In genomic region chr5:102032191-102032590, GRCm38 (mm10) we compare ENCODE assay signal across 26 mouse cellular contexts. TPM values are rescaled to one million over a fixed set of nuclear protein-coding genes. Genes with fewer than 3 reads are reported as not detected.
DNase-seq lines count a peak whose midpoint lies in the region; ATAC-seq lines count a peak whose summit lies in the region.
"Had no signal": no experiment of that assay in that cellular context is flagged by ENCODE, and none has a peak within 500 bp of the region (broad histone marks: within the 10 kb centered on the region; RNA-seq: fewer than 3 reads in every experiment).

No protein-coding gene starts in this region.

- no peak for ATAC-seq in hindbrain, embryonic 15.5 days (ENCODE audit: low FRiP score, low read depth)
- ATAC-seq in midbrain, embryonic 16.5 days, result no peak
- ATAC-seq: CD4-positive, CD25-positive, alpha-beta regulatory T cell, adult 4 months; forebrain, embryonic 13.5 days; intestine, postnatal 0 days had no signal

- peak; percentile 33 to 37 for DNase-seq in cerebellum, postnatal 14 days
- DNase-seq in cerebellum, adult 9-10 months, result no peak
- no peak for DNase-seq in hindbrain, embryonic 10.5 days (ENCODE audit: low spot score)
- DNase-seq in midbrain, embryonic 10.5 days (ENCODE audit: low spot score), result no peak
- DNase-seq in ovary, postnatal 14 days (ENCODE audit: low spot score), result no peak
- DNase-seq: adrenal gland, postnatal 14 days; cerebellum, adult 8-10 months; heart, postnatal 10 days; kidney, adult 9 months; kidney, postnatal 10 days; retina, postnatal 1 day; thymus, postnatal 4 days had no signal

- 0 out of 2 replicates have a peak overlapping the region, but pooled peaks have one; percentile 5 for H3K27ac ChIP-seq in hindbrain, embryonic 15.5 days (replicated peaks)
- no peak overlapping the region for H3K27ac ChIP-seq in hindbrain, embryonic 10.5 days
- peak overlapping the region; percentile 35; the same call in 1 of the 2 replicates for H3K27ac ChIP-seq in midbrain, embryonic 16.5 days (ENCODE audit: low read length)
- H3K27ac ChIP-seq in midbrain, embryonic 10.5 days (replicated peaks), result no peak overlapping the region
- H3K27ac ChIP-seq: embryonic facial prominence, embryonic 10.5 days; forebrain, embryonic 13.5 days; heart, embryonic 13.5 days; hindbrain, embryonic 12.5 days; limb, embryonic 13.5 days; lung, embryonic 15.5 days; midbrain, embryonic 12.5 days; neural tube, embryonic 12.5 days had no signal

- H3K9ac ChIP-seq in hindbrain, embryonic 15.5 days, result no peak overlapping the region
- no peak overlapping the region for H3K9ac ChIP-seq in midbrain, embryonic 16.5 days (ENCODE audit: low read depth, low read length)
- H3K9ac ChIP-seq: embryonic facial prominence, embryonic 15.5 days; forebrain, embryonic 13.5 days; heart, embryonic 13.5 days; hindbrain, embryonic 12.5 days; limb, embryonic 13.5 days; lung, embryonic 15.5 days; midbrain, embryonic 12.5 days; neural tube, embryonic 12.5 days had no signal

- no peaks in the 10 kb centered on the region for H3K27me3 ChIP-seq in hindbrain, embryonic 15.5 days
- no peaks in the 10 kb centered on the region for H3K27me3 ChIP-seq in hindbrain, embryonic 10.5 days (ENCODE audit: insufficient read depth, poor library complexity, severe bottlenecking)
- H3K27me3 ChIP-seq in midbrain, embryonic 16.5 days (ENCODE audit: control insufficient read depth, insufficient read depth, low read depth, low read length), result no peaks in the 10 kb centered on the region
- no peaks in the 10 kb centered on the region for H3K27me3 ChIP-seq in midbrain, embryonic 10.5 days (ENCODE audit: low read depth, poor library complexity, severe bottlenecking)
- H3K27me3 ChIP-seq: embryonic facial prominence, embryonic 15.5 days; forebrain, embryonic 13.5 days; heart, embryonic 13.5 days; hindbrain, embryonic 12.5 days; limb, embryonic 13.5 days; lung, embryonic 15.5 days; midbrain, embryonic 12.5 days; neural tube, embryonic 12.5 days had no signal

- WGBS in hindbrain, embryonic 15.5 days, result 65% methylated on average over 3 of the region's 3 CpGs
- WGBS in hindbrain, embryonic 10.5 days, result 71% methylated on average over 3 of the region's 3 CpGs
- 78% methylated on average over 3 of the region's 3 CpGs for WGBS in midbrain, embryonic 16.5 days
- WGBS in midbrain, embryonic 10.5 days, result 74% methylated on average over 3 of the region's 3 CpGs

- no peaks in the 10 kb centered on the region for H3K4me1 ChIP-seq in hindbrain, embryonic 15.5 days (replicated peaks)
- no peaks in the 10 kb centered on the region for H3K4me1 ChIP-seq in hindbrain, embryonic 10.5 days (replicated peaks)
- H3K4me1 ChIP-seq in midbrain, embryonic 16.5 days (ENCODE audit: control insufficient read depth, insufficient read depth, low read length), result no peaks in the 10 kb centered on the region
- no peaks in the 10 kb centered on the region for H3K4me1 ChIP-seq in midbrain, embryonic 10.5 days
- H3K4me1 ChIP-seq: embryonic facial prominence, embryonic 10.5 days; forebrain, embryonic 13.5 days; heart, embryonic 13.5 days; hindbrain, embryonic 12.5 days; limb, embryonic 13.5 days; lung, embryonic 15.5 days; midbrain, embryonic 12.5 days; neural tube, embryonic 12.5 days had no signal

- peaks cover 55% of the 10 kb centered on the region for H3K36me3 ChIP-seq in hindbrain, embryonic 15.5 days
- peaks cover 99% of the 10 kb centered on the region for H3K36me3 ChIP-seq in hindbrain, embryonic 10.5 days
- H3K36me3 ChIP-seq in midbrain, embryonic 16.5 days (ENCODE audit: control insufficient read depth, insufficient read depth, low read length), result peaks cover 21% of the 10 kb centered on the region
- peaks cover 100% of the 10 kb centered on the region for H3K36me3 ChIP-seq in midbrain, embryonic 10.5 days

- H3K4me2 ChIP-seq in hindbrain, embryonic 15.5 days, result no peak overlapping the region
- no peak overlapping the region for H3K4me2 ChIP-seq in midbrain, embryonic 16.5 days (ENCODE audit: low read length)
- H3K4me2 ChIP-seq: embryonic facial prominence, embryonic 15.5 days; forebrain, embryonic 13.5 days; heart, embryonic 13.5 days; hindbrain, embryonic 12.5 days; limb, embryonic 13.5 days; liver, embryonic 11.5 days; lung, embryonic 15.5 days; midbrain, embryonic 12.5 days; neural tube, embryonic 12.5 days had no signal

- no peaks in the 10 kb centered on the region for H3K9me3 ChIP-seq in hindbrain, embryonic 15.5 days
- peaks cover 11% of the 10 kb centered on the region; the same call in 1 of the 2 replicates for H3K9me3 ChIP-seq in hindbrain, embryonic 10.5 days
- H3K9me3 ChIP-seq in midbrain, embryonic 16.5 days (replicated peaks; ENCODE audit: control insufficient read depth, low read length, poor library complexity, severe bottlenecking), result no peaks in the 10 kb centered on the region
- peaks cover 9% of the 10 kb centered on the region for H3K9me3 ChIP-seq in midbrain, embryonic 10.5 days (replicated peaks)
- H3K9me3 ChIP-seq: hindbrain, embryonic 12.5 days; lung, embryonic 15.5 days had no signal

- no peak overlapping the region for H3K4me3 ChIP-seq in hindbrain, embryonic 15.5 days
- H3K4me3 ChIP-seq in hindbrain, embryonic 10.5 days, result no peak overlapping the region
- H3K4me3 ChIP-seq in midbrain, embryonic 16.5 days (ENCODE audit: low read depth, low read length), result no peak overlapping the region
- no peak overlapping the region for H3K4me3 ChIP-seq in midbrain, embryonic 10.5 days
- H3K4me3 ChIP-seq: embryonic facial prominence, embryonic 10.5 days; embryonic facial prominence, embryonic 15.5 days; forebrain, embryonic 13.5 days; heart, embryonic 13.5 days; hindbrain, embryonic 12.5 days; limb, embryonic 13.5 days; lung, embryonic 15.5 days; midbrain, embryonic 12.5 days; neural tube, embryonic 12.5 days had no signal

RNA-seq across cellular contexts. Expression of gene Wdfy3, which starts 37.5 kb away (rescaled TPM):
- polyA plus RNA-seq in hindbrain, embryonic 15.5 days (2015; fragmentation: Nextera tagmentation; extraction: Ambion mirVana), result 27.4 and 29.8 TPM in 2 replicates
- polyA plus RNA-seq in hindbrain, embryonic 10.5 days (2016; fragmentation: Nextera tagmentation; extraction: Ambion mirVana), result 19.5 and 24.2 TPM in 2 replicates
- polyA plus RNA-seq in midbrain, embryonic 16.5 days (2015; fragmentation: Nextera tagmentation; extraction: Ambion mirVana), result 27.0 and 31.1 TPM in 2 replicates
- polyA plus RNA-seq in midbrain, embryonic 10.5 days (2016; fragmentation: Nextera tagmentation; extraction: Ambion mirVana), result 18.2 and 22.7 TPM in 2 replicates

Comparison
In these comparisons a context has a peak if more than half of its experiments do, and no peak if none do; other contexts are left out.
1. DNase-seq: peak in cerebellum, postnatal 14 days (2 of 2); none in cerebellum, adult 9-10 months (single experiment), hindbrain, embryonic 10.5 days (single experiment), midbrain, embryonic 10.5 days (single experiment) and ovary, postnatal 14 days (single experiment).
2. H3K27ac ChIP-seq: peak in hindbrain, embryonic 15.5 days (single experiment) and midbrain, embryonic 16.5 days (single experiment); none in hindbrain, embryonic 10.5 days (single experiment) and midbrain, embryonic 10.5 days (single experiment).